Mouse (Mus musculus) heart, adult 11 months (tissue): Measurements from ENCODE around the gene Aass.
"Not testable (repeated sequence)": the region's sequence is repeated elsewhere in the genome, so short reads cannot be mapped to it uniquely, and the experiment has no call there.

Experiments
- DNase-seq: peaks from one replicate; pipeline ENCODE4 v3.0.0; 2022

Gene Aass

DNA sequence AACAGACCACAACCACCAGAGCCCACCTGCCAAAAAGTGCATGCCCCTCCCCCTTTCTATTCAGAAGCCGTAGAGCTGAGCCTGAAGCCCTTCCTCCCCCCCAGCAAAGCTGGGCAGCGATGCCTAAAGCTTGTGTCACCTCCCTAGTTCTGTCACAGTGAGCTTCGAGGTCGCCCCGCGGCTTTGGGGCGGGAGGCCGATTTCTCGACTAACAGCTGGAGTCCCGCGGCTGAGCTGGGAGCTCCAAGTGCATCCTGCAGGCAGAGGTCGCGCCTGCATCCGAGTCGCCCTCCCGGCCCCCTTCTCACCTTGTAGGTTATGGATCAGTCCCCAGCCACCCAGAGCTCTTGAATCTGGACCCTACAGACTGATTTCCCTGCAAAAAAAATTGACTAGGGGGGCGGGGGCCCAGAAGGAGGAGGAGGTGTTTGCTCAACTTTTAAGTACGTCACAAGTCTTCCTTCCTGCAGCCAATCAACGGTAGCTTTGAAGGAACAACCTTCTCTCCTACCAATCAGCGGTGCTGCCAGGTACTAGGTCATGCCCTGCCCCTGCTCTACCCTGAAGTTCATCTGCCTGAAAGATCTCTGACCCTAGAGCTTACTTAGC is at the start of gene Aass:
Gene Aass, minus strand, starts transcription at position 414 of the 609 bp plus-strand sequence.
- DNase-seq: peak; percentile 97

DNA sequence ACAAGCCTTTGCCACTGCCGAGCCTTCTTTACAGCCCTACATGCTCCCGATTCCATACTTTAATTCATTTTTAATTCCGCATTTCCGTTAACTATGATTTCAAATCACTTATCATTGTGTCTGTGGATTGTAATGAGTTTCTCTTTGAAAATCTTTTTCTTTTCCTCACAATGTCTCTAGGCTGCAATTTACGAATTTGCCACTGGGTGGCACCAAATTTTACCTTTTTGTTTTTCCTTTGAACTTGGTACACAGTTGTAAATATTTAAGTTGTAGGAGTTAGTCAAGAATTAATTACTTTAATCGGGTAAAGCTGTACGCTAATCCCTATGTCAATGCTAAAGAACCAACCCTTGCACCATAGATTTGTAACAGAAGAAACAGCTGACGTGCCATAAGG is 47.3 kb upstream of the Aass start:
- DNase-seq: no peak

DNA sequence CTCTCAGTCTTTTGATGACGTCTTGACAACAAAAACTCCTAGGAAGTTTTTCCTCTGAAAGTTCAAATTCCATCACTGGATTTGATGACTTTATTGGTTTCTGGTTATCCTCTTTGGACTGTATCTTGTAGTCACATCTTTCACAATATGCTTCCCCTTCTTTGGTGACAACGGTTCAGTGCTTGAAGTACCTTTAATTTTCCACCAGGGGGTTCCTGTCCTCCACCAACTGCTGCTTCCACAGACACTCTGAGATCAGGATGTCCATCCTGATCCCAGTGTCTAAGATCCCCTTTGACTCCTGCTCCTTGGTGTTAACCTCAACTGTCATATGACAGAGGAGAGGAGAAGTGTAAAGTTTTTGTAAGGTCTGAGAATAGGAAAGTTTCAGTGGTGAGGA is 31.0 kb upstream of the Aass start:
- not testable (repeated sequence) for DNase-seq

DNA sequence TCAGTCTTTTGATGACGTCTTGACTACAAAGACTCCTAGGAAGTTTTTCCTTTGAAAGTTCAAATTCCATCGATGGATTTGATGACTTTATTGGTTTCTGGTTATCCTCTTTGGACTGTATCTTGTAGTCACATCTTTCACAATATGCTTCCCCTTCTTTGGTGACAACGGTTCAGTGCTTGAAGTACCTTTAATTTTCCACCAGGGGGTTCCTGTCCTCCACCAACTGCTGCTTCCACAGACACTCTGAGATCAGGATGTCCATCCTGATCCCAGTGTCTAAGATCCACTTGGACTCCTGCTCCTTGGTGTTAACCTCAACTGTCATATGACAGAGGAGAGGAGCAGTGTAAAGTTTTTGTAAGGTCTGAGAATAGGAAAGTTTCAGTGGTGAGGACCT is 23.6 kb upstream of the Aass start:
- not testable (repeated sequence) for DNase-seq

DNA sequence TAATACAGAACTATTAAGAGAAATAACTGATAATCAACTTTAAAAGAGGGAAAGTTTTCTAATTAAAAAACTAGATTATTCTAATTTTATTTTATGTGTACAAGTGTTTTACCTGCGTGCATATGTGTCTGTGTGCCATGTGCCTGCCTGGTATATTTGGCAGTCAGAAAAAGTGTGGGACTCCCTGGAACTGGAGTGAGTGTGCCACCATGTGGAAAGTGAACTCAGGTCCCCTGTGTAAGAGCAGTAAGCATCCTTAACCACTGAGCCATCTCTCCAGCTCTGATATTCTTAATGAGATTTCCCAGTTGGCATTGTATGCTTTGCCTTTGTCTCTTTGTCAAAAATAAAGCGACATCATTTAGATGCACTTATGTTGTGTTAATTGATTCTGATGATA is 20.3 kb upstream of the Aass start:
- DNase-seq: no peak

DNA sequence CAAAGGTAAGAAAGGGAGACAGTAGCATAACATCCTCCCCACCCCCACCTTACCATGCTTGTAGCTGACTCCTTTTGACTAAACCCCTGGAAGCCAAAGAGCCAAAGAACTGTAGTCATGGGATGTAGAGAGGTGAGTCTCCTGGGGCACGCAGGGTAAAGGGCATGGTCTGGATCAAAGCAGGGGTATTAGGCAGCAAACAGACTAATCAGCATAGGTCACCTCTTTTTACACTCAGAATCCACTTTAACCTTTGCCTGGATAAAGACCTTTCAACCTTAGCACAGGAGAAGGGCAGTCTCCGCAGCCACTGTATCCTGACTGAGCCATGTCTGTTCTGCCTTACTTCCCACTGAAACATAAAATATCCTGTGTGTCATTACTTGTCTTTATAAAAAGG is 14.4 kb upstream of the Aass start:
- no peak for DNase-seq

DNA sequence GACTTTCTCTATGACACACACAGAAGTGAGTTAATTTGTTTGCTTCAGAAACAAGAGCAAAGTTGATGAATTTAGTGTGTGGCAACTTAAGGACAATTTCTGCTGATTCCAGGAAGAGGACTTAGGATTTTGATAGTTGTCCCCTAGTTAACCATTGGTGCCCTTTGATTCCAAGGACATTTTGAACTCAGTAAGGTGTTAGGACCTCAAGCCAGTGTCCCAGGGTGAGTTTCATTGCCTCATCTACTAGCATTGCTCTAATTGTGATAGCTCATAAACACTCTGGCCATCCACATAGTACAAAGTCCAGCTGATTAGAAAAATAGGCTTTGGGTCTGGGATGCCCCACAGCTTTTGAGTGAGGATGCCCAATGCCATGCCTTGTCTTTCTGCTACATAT is 11.2 kb upstream of the Aass start:
- no peak for DNase-seq

DNA sequence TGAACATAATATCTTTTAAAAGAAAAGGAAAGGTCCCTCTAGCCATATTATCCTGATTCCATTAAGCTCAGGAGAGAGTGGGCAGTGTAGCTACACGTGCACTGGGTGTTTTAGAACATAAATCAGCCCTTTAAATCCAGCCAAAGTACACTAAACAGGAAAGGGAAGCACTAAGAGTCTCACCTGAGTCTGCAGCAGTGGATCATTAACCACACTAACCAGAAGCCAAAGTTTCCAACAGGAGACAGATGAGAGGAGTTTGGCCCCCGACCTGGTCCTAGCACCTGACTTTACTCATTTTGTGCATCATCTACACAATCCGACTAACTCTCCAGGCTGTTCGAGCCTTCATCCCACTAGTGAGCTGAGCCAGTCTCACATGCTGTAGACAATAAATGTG is 1.8 kb downstream of the Aass start:
- DNase-seq: no peak

DNA sequence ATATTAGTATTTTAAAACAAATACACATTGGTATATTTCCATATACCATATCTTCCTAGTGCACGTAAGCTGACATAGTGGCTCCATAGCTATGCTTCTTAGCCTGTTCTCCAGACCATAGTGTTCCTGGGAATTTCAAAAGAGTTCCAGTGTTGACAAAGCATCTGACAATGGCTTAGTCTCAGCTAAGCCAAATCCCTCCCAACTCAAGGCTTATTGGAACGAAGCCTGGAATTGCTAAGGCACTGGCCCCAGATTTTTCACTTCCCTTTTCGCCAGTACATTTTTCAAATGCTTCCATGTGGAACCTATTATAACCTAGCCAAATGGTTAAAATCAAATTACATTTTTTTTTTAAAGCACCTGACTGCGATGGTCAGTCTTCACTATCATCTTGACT is 3.6 kb downstream of the Aass start:
- DNase-seq: peak; percentile 93

DNA sequence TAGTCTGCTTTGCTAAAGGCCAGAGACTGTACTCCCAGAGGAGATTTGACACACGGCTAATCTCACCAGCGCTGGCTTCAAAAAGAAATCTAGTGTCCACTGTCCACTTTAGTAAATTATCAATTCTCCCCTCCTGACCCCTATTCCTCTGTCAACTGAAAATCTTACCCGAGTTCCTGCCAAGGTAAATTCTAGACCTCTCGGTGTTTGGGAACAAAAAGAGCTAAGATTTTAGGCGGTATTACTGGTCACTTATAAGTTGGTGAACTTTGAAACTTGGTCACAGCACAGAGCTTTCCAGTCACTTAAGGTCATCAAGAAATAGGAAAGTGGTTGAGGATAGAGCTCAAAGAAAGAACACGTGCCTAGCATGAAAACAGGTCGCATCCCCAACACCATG is 6.1 kb downstream of the Aass start:
- no peak for DNase-seq

DNA sequence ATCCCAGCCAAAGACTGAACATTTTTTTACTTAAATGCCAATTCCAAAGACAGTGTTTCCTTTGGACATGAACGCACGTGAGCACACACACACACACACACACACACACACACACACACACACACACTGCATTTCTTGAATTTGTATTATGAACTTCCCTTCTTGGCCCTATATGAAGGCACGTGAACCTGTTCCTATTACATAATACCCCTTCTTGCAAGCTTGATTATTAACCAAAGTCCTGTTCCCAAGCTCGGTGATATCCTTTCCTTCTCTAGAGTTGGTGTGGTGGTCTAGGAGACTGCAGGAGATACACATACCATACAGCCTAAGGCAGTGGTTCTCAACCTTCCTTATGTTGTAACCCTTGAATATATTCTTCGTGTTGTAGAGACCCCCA is 7.0 kb downstream of the Aass start:
- no peak for DNase-seq

DNA sequence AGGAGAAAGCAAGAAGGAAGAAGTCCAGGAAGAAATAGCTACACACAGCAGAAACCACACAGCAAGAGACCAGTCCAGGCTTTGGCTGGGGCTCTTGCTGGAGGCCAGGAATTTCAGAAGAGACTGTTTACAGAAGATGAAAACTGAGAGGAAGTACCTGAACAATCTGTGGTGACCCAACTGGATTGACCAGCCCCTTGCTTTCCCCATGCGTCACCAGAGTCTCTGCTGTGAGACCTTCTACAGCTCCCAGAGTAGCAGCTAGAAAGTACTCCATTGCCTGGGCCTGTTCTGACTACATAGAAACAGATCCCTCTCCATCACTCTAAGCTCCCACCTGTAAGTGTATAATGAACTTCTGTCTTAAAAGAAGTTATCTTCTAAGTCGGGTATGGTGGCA is 8.0 kb downstream of the Aass start:
- DNase-seq: no peak

DNA sequence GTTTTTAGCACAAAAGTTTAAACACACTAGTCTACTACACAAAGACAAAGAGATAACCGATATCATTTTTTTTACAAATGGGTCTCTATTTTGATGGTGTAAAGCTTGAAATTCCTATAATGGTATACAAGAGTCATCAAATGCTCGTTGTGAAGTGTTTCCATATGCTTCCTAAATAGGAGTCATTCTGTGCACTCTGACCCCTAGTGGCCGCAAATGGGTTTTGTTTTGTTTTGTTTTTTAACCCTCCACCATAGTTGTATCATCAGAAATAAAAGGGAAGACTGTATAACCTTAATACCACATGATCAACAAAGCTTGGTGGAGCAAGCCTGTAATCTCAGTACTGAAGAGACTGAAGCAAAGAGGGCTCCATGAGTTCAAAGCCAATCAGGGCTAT is 9.9 kb downstream of the Aass start:
- DNase-seq: no peak

DNA sequence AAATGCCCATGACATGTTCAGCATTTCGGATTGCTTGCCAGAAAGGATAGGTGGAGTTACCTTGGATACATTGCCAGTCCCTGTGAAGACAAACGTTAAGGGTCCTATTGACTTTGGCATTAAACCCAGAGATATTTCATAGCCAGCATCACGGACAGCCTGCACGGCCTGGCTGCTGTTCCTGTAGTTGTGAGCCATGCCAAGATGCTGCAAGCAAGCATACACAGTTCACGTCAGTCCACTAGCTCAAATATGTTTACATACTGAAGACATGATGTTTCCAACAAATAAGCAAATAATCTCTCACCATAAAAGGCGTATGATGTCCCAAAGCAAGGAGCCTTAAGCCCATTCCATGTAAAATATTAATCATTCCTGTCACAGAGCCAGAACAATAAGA is 18.0 kb downstream of the Aass start:
- DNase-seq: no peak

DNA sequence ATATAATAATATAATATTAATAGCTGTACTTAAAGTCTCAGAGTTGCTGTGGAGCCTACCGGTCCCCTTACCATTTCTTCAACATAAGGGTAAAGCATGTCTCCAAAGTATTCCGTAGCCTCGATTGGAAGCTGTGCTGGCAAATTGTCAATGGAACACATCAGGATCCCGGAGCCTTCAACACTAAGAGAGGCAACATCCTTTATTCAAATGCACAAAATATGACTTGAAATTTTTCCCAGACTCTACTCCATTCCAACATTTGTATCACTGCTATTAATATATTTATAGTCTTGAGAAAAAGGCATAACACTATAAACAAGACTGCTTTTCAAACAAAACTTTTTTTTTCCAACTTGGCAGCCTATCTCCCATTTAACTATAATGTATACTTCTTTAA is 25.7 kb downstream of the Aass start:
- no peak for DNase-seq

DNA sequence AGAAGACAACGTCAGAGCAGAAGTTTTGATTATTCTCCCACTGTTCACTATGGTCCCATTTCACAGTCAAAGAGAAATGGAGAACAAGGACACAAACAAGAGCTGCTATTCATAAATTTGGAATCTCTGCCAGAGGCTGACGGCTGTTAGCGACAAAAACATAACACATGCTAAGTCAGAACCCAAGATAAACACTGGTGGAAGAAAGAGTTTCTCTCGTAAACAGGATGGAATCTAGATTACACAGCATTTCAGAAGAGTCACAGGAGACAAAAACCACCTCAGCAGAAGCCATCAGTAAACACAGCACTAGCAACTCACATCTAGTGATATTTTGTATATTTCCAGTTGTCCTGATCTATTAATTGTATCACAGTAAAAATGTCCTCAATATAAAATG is 26.4 kb downstream of the Aass start:
- no peak for DNase-seq

DNA sequence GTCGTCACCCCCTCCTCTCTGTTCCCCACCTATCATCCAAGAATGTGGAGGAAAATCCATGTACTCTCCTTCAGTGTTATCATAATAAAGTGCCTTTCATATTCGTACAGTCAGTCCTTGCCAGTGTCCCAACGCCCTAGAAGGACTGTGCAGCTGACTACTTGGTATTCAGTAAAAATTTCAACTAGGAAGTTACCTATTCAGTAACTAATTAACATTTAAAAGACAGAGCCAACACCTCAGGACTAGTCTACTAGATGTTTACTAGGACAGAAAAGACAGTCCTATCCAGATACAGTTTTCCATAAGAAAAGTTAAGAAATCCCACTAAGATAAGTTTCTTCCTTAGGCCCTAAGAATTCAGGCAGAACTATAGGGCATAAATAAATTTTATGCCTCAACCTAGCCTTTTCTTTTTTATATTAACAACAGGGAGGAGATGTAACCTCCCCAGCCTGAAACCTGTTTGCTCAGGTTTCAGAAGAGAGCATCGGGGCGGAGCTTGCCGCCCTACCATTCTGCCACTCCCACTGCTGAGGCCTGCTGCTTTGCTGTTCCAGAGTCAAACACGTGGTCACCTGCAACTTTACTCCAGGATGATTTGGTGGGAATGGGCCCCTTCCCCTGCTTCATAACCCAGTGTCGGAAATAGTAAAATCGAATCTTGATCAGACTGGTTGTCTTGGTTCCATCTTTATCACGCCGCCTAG is 42.3 kb downstream of the Aass start:
- not testable (repeated sequence) for DNase-seq

DNA sequence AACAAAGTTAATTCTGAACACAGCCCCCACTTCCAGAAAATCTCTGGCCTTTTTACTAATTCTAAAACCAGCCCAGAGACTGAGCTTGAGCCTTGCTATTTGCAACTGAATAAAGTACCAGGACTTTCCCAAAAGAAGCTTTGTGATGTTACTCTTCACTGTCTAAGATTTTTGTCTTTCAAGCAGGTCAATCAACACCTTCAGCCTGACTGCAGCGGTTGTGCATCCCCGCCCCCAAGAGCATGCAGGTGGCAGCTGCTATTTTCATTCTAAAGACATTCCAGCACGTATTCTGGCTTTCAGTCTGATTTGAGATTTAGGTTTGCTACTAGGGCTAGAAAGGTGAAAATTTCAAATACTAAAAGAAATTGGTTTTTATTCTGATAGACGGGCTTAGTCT is 43.5 kb downstream of the Aass start:
- not testable (repeated sequence) for DNase-seq

DNA sequence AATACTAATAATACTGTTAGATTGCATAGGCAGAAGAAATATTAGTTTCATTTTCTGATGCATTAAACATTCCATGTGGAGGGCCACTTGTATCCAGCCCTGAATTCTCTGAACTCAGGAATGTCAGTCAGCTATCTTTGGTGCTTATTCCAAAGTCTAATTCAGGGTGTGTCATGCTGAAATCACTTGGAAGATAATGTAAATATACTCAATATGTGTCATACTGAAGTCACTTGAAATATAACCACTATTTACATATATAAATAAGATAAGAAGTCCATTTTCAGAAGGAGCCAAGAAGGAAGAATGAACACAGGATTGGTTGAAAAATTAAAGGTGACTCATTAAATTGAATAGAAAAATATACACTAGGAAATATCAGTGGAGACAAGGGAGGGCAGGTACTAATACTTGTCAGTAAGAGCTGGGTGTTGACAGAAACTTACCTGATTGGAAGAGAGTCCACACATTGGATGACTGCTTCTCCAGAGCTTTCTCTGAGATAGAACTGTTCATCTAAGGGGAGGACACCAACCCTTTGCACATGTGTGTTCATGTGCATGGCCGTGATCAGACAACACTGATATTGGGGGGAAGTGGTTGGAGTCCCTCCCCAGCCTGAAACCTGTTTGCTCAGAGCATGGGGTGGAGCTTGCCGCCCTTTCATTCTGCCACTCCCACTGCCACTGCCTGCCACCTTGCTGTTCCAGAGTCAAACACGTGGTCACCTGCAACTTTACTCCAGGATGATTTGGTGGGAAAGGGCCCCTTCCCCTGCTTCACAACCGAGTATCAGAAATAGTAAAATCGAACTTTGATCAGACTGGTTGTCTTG is 48.0 kb downstream of the Aass start:
- peak; percentile 82 for DNase-seq

DNA sequence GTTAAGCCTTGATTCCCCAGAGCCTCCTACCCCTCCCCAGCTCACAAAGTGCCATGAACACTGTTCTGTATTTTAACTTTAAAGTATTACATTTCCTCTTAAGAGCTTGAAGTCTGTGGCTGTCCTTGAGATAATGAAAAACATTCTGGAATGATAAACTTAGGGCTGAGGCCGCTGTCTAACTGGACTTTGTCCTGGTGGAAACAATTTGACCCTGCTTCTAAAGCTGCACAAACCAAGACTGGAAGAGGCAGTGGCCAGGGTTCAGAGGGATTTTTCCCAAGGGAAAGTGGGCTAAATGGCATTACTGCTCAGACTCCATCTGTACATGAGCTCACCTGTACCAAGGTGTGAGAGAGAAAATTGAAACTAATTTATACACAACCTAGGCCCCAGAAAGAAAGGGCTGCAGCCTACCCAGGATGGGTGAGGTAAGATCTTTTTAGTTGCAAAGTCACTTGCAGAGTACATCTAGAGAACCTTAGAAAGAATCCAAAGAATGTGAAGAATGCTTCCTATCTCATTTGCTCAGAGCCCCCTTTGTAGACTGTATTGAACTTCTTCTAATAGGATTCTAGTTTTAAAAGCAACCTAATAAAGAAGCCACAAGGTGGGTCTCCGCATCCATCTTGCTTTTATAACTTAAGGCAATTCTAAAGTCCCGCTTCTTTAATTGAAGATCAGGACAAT is 52.6 kb downstream of the Aass start:
- no peak for DNase-seq

DNA sequence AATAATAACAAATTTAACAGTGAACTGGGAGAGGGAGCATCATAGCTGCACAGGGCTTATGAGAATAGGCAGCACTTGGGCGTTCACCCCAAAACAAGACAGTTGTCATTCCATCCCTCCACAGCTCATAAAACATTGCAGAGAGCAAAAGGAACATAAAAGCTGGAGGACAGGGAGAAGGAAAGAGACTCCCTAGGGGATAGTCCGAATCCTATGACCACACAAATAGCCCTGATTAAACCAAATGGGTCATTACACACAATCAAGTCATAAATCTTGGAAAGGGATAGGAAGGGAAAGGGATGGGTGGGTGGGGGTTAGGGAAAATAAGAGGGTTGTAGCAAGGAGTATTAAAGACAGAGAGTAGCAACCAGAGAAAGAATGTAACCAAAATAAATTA is 54.5 kb downstream of the Aass start:
- no peak for DNase-seq

DNA sequence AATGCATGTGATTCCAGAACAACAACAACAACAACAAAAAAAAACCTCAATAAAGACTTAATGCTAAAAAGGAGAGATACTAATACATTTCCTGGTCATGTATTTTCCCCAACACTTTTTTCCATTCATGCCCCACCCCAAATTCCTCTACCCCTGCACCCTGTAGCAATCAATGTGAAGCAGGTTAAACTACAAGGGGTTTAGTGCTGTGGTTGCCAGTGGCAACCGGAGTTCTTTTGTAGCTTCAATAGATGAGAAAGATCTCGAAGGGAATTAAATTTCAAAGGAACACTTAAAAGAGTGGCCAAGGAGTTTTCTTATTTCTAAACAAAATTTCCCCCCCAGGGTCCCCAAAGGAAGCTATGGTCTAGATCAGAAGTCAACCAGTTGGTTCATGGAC is 56.7 kb downstream of the Aass start:
- no peak for DNase-seq

DNA sequence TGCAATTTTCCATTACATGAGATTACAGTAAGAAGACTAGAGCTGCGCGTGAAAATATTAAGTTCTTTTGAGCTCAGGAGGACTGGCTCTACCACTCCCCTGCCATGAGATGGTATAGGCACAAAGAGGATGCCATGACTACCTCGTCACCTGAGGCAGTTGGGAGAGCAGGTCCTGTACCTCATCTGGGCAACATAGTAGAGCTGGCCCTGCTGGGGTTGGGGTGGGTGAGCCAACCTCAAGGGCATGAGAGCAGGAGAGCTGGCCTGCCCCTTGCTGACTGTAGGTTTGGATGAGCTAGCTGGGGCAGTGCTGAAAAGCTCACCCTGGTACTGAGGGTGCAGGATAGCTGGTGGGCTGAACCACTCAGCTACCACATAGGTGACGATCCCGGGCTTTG is 77.1 kb downstream of the Aass start:
- peak; percentile 72 for DNase-seq

DNA sequence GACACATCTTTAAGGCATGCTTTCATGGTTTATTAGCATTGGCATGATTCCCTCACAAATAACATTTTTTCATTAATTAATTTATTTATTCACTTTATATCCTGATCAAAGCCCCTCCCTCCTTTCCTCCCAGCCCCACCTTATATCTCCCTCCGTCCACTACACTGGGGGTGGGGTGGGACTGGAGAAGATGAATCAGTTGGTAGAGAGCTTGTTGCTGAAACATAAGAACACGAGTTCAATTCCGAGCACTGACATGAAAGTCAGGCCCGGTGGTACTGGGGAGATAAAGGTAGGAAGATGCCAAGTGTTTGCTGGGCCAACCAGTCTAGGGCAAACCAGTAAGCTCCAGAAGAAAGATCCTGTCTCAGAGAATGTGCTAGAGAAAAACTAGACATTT is 84.0 kb downstream of the Aass start:
- peak; percentile 70 for DNase-seq
